Mouse (Mus musculus) adrenal gland, adult 2 months (tissue): Measurements from ENCODE around the gene Arf6. TPM values are rescaled to one million over a fixed set of nuclear protein-coding genes. Genes with fewer than 3 reads are reported as not detected.
A peak's percentile ranks its signal among the peaks of the same experiment; 100 is the strongest.
"Not testable (repeated sequence)": the region's sequence is repeated elsewhere in the genome, so short reads cannot be mapped to it uniquely, and the experiment has no call there.

Source experiments
- DNase-seq: peaks from one replicate; pipeline ENCODE4 v3.0.0; 2021
- polyA plus RNA-seq: library from polyadenylated mRNA; depleted of rRNA; stranded (reverse); fragments of >200 nt; gene quantifications from 2 replicates; pipeline ENCODE4 v1.2.3, GENCODE M21; 2012
- total RNA-seq, 2 experiments: library from RNA; stranded (reverse); gene quantifications; 2 replicates each; pipeline ENCODE4 v1.2.3; 2021

Gene Arf6
- total and polyA plus RNA-seq, 3 experiments, result 112 to 123 (median 123) TPM

DNA sequence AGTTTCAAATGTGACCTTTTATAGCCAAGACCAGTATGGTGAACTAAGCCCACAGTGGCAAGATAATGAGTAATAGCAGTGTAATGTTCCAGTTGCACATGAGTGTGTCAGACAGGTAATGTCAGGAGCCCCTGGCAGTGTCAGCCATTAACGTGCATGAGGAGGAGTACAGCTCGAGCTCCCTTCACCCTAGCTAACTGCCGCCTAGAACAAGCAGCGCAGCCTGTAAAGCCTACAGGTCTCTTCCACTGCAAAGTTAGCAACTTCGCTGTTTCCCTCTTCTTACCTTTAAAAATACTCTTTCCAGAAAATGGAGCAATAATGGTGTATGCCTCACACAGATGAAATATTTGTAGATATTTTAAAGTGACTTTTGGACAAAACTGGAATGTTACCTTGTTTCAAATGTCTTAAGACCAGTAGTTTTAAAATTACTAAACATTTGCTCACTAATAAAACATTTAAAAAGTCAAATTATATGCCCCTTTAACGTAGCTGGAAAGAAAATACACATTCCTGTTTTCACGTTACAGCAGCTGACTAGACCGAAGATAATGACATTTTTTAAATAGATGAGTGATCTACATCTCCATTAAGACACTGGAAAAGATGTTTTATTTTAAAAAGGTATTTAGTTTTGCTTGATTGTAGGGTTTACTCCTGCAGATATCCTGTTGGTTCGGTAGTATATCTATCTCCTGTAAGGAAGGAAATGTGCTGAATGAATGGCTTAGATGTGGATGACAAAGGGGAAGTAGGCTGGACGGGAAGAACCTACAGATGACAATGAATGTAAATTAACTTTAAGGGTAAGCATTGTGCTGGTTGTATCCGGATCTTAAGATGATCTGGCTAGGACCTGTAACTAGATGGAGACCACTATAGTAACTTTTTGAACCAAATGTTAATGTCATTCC lies 2.2 kb downstream of the Arf6 start:
- DNase-seq, result no peak

DNA sequence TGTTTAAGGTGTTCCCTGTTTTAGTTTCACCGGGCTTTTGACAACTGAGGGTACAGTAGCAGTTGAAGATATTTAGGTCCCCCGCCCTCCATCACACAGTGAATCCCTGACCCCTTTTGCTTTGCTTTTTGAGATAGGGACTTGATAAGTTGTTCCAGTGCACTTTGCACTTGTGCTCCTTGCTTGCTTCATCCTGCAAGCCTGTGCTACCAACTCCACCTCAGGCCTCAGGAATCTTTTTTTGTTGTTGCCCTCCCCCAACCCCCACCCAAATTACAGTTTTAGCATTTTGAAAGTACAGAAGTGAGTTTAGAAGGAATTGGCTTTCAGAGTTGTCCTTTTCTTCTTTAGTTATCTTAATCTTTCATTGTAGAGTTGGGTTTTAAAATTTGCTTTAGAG lies 4.2 kb downstream of the Arf6 start:
- no peak for DNase-seq

DNA sequence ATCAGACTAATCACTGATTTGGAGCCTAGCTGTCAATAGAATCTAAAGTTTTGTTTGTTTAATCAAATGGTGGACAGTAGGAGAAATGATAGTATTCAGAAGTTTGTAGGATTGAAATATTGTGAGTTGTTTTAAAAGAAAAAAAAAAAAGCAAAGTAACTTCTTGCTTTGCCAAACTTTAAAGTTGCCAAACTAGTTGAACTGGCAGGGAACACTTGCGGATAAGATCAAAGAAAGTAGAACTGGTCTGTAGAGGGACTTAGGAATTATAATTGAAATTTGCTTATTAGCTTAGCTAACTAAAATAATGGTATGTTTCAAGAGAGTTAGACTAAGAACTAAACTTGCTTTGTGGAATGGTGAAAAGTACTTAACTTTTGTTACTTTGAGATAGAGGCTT lies 5.2 kb downstream of the Arf6 start:
- DNase-seq, result no peak

DNA sequence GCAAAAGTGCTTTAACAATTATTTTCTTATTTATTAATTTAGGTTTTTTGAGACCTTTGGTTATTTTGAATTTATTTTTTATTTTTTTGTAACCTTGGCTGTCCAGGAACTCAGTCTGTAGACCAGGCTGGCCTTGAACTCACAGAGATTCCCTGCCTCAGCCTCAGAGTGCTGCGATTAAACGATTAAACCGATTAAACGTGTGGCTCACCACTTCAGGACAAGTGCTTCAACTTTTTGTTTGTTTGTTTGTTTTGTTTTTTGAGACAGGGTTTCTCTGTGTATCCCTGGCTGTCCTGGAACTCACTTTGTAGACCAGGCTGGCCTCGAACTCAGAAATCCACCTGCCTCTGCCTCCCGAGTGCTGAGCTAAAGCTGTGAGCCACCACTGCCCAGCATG lies 5.7 kb downstream of the Arf6 start:
- not testable (repeated sequence) for DNase-seq

GRCm38 (mm10) chr12:69378558-69379454 lies 6.9 kb downstream of the Arf6 start:
- DNase-seq, result no peak

GRCm38 (mm10) chr12:69382880-69383279 lies 10.9 kb downstream of the Arf6 start:
- DNase-seq, result no peak

GRCm38 (mm10) chr12:69384606-69385005 lies 12.7 kb downstream of the Arf6 start:
- DNase-seq, result no peak

GRCm38 (mm10) chr12:69385542-69386280 lies 13.8 kb downstream of the Arf6 start:
- DNase-seq, result no peak

DNA sequence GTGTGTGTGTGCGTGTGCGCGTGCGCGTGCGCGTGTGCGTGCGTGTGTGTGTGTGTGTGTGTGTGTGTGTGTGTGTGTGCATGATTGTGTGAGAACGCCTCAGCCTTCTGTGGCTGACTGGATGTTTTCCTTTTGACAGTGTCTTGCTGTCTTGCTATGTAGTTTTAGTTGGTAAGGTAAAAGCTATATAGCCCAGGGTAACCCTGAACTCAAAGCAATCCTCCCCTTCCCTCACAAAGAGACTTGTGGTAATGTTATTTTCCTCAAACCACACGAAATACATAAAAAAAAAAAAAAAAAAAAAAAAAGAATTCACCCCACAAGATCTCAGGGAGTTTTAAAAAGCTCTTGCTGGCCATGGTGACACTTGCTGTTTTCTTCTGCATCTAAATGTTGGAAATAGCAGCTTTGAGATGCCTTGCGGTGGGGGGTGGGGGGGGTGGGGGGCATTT lies 14.4 kb downstream of the Arf6 start:
- not testable (repeated sequence) for DNase-seq

DNA sequence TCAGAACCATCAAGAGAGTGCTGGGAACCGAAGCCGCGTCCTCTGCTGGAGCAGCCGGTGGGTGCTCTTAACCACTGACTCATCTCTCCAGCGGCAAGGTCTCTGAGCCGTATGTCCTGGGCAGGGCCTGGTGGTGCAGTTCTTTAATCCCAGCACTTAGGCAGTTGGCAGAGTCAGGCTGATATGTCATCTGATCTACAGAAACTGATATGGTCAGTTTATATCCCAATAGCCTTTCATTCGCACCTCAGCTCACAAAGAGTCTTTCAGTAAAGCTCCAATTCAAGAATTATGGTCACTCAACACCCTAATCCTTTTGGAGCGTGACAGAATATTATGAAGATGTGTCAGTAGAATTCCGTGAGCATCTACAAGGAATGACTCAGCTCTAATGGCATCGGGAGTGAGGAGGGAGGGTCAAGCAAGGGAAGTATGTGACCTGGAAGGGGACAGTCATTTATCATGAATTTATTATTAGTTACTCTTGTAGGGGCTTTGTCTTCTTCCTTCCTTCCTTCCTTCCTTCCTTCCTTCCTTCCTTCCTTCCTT lies 16.4 kb downstream of the Arf6 start:
- no peak for DNase-seq

GRCm38 (mm10) chr12:69389273-69389938 lies 17.5 kb downstream of the Arf6 start:
- no peak for DNase-seq

- DNase-seq, result peak; percentile 58
These were observed 18.2 kb downstream of the Arf6 start for GRCm38 (mm10) chr12:69390000-69390698.

- DNase-seq, result no peak
These were observed 21.1 kb downstream of the Arf6 start for GRCm38 (mm10) chr12:69393076-69393475.

DNA sequence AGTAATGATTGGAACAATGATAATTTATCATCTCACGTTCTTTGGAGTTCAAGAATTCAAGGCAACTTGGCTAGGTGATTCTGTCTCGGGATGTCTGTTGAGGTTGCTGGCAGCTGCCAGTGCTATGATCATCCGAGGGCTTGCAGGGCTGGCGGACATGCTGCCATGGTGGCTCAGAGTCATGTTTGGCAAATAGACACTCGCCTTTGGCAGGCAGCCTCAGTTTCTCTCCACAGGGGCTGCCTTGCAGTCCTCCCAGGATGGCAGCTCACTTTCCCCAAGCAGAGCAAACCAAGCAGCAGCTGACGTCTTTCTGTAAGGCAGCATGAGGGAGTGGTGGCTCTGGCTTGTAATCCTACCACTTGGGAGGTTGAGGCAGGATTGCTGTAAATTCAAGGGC lies 22.5 kb downstream of the Arf6 start:
- DNase-seq, result no peak

DNA sequence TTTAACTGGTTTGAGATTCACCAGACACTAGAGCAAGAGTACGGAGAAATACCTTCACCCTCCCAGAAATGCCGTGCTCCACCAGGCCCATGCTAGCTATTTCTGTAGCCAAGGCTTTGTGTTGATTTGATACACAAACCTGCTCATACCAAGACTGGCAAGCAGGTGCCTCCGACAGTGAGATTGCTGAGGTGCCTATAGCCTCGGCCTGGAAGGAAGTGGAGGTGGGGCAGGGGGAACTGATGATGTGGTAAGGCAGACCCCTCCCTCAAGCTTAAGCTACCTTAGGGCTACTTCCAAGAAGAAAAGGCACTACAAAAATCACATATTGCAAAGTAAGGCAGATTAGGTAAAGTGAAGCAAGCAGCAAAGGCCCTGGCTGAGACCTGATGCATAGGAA lies 28.4 kb downstream of the Arf6 start:
- no peak for DNase-seq

DNA sequence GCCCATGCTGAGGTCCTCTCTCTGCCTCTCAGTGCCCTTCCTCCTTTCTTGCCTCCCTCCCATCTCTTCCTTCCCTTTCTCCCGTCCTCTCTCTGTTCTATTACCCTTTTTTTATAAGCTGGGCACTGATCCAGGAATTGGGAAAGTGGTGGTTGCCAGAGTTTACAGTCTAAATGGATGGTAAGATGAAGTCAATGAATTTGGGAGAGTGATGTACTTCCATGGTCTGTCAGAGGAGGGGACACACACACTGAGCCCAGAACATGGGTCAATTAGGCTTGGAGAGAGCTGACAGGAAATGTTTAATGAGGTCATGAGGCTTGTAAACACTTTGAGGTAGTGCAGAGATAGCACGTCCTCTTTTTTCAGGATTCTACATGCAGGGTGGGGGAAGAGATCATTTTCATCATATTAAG lies 28.9 kb downstream of the Arf6 start:
- DNase-seq, result no peak

DNA sequence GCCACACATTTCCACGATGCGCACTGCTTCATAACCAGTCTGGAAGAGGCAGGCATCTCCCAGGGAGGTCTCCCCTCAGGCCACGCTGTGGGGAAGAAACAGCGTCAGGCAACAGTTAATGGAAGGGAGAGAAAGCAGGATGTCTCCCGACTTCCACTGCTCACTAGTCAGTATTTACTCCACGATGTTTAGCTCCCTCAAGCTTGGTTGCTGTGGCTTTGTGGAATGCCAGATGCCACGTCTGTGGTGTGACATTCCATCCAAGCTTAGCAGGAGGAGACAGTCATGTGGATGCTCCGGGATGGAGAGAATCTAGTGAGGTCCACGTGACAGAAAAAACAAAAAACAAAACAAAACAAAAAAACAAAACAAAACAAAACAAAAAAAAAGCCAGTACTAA lies 30.1 kb downstream of the Arf6 start:
- no peak for DNase-seq

GRCm38 (mm10) chr12:69402594-69403167 lies 30.7 kb downstream of the Arf6 start:
- DNase-seq, result no peak

DNA sequence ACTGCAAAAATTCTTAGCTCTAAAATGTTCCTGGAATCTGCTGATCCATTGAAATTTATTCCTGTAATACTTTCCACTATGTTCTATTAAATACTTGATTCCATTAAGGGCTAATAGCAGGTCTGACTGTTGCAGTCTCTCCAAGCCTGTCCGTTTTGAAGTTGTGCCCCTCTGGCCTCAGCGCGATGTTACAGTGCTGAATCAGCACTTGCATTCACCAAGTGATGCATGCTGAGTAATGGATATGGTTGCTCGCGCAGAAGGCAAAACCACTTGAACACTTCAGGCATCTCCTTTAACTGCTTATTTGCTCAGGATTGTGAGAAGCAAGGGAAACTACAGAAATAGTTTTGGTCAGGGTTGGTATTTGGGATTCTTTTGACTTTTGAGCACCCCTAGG lies 38.8 kb downstream of the Arf6 start:
- no peak for DNase-seq

DNA sequence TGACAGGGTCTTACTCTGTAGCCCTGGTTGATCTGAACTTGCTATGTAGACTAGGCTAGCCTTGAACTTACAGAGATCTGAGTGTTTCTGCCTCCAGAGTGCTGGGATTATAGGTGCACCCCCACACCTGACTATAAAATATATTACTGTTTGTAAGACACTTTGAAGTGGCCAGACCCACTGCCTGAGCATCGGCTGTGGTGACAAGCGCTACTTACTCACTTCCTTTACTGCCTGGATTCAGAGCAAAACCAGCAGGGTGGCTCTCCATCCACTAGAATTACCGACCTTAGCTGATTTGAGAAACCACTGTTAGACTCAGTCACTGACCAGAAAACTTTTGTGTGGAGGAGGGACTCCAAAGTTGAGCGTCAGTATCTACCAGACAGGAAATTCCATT lies 40.0 kb downstream of the Arf6 start:
- DNase-seq, result no peak
